Mouse (Mus musculus) megakaryocyte-erythroid progenitor cell, adult 5-6 weeks (primary cell): ENCODE measurements at regions not wholly inside any gene's neighbourhood (a gene's known extent, or its start where the extent isn't known, plus 50 kb on each side); places are given as distances from the start of the nearest gene placed in this dataset.

Experiments used
- ATAC-seq: replicated peaks from 2 replicates; pipeline ENCODE4 v1.8.0; 2016; ENCODE audit warnings: mild to moderate bottlenecking, inconsistent platforms; ENCODE audit not compliant: severe bottlenecking, poor library complexity, low FRiP score, low TSS enrichment

DNA sequence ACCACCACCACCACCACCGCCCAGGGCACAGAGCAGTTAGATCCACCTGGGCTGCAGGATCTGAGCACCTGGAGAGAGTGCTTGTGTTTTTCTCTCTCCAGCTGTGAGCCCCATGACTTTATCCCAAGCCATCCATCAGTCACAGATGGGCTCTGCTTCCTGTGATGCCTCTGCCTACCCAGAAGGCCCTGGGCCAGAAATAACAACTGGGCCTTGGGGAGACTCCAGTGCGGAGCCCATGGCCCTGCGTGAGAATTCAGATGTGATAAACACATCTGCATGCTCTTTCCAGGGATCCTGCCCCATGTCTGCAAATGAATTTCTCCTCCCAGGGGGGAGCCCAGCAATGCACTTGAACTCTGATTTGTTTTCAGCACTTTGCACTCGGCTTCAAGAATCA is 235.6 kb downstream of the Tshz3 start:
- ATAC-seq = no peak

- no peak for ATAC-seq
These were observed 237.1 kb downstream of the Tshz3 start for GRCm38 (mm10) chr7:36934792-36935555.

- ATAC-seq = no peak
These were observed 242.7 kb downstream of the Tshz3 start for GRCm38 (mm10) chr7:36940611-36941010.

DNA sequence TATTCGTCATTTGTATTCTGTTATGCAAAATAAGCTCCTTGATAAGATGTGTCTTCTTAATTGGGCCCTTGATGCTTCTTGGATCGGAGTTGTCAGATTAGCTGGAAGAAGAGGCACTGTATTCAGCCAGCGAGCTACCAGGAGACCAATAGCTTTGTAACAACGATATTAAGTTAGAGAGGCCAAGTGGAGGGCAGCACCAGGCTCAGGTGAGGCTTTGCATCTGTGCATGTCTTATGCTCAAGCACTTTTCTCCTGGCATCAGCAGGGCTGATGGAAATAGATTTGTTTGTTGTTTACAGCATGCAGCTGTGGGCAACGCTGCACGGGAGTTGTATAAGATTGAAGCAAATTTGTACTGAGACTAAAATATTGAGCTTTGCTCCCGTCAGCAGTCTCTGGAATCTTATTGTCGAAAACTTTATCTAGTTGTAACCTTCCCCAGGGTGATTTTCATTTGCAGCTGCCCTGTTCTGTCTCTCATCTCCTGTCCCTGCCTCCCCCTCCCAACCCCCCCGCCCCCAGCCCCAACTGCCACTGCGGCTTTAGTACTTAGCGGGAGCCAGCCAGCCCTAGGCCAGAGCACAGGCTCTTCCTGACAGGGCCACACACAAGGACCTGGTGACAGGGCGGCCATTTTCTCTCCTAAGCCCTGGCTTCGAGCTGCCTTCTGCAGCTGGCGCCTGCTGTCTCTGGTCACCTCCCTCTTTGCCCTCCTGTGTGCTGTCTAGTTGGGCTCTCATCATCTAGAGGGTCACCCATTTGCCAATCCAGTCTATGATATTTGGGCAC is 247.3 kb downstream of the Tshz3 start:
- no peak for ATAC-seq

DNA sequence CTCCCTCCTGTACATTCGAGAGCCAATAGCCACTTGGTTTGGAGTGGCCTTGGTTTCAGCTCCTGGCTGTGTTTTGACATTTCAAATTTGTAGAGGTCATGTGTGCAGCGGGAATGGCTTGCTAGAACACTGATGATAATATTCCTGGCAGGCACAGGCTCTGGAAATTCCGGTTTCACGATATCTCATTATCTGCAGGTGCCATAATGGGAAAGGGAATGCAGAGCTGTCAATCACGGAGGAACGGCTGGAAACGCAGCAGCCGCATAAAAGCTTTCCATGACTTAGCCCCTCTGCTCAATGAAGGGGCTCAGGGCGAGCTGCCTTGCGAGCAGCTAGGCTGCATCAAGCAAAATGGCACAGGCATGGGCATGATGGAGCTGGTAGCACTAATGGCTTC is 251.6 kb downstream of the Tshz3 start:
- no peak for ATAC-seq

DNA sequence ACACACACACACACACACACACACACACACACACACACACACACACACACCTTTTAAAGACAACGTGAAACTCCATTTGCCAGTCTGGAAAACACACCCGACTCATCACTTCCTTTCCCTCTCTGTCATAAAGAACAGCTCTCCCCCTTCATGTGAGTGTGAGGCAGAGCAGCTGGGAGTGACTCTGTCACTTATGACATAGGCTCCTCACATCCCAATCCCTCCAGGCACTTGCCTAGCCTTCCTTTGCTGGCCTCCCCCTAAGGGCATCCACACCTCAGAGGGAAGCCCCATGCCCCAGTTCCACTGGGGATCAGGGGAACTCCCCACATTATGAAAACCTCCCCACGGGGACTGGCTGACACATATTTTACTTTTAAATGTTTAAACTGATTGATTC is 257.5 kb downstream of the Tshz3 start:
- ATAC-seq = no peak

- no peak for ATAC-seq
These were observed 260.3 kb downstream of the Tshz3 start for GRCm38 (mm10) chr7:36958255-36958654.

GRCm38 (mm10) chr7:36971772-36972171 is 273.9 kb downstream of the Tshz3 start:
- ATAC-seq = no peak

DNA sequence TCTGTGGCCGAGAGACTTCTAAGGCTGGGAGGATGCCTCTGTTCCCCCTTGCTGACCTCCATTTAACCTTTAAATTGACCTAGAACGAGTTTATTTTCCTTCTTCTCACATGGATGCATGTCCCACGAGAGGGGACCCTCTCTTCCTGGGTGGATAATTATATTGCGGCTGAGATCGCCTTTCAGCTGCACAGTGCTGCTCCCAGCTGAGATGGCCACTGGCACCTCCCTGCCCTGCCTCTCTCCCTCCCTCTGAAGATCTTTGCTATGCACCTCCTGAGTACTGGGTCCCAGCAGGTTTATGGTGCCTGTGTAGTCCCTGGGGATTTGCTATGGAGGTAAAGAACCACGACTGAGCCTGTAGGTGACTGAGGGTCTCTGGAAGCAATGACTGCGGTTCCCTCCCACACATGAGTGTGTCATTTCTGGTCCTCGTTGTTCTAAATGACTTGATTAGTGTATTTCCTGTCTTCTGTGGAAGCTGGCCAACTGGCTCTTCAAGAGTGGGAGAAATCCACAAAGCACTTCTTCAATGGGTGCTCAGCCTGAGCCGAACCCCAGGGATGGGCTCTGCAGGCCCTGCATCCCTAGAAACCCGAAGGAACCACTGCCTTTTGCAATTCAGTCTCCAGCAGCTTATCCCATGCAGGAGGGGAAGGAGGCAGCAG is 275.9 kb downstream of the Tshz3 start:
- no peak for ATAC-seq

GRCm38 (mm10) chr7:36974573-36974972 is 276.7 kb downstream of the Tshz3 start:
- ATAC-seq = no peak

GRCm38 (mm10) chr7:36975475-36975874 is 277.6 kb downstream of the Tshz3 start:
- no peak for ATAC-seq

GRCm38 (mm10) chr7:36977819-36978218 is 279.9 kb downstream of the Tshz3 start:
- ATAC-seq = no peak

- ATAC-seq = no peak
These were observed 291.5 kb downstream of the Tshz3 start for GRCm38 (mm10) chr7:36989380-36989779.

DNA sequence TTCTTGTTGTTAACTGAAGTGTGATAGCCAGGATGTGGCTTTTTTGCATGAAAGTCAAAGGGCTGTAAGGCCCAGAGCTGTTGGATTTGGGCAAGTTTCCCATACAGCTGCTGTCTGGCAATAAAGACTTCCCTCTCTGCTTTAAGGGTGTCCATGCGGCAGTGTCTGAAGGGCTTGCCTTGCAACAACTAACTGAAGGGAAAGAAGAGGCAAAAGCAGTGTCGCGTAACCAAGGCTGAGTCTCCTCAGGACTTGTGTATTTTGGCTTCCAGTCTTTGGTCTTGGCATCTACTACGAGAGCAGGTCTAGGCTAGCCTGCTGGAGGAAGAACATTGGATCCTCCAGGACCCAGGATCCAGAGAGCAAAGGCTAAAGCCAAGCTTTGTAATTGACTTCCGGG is 306.7 kb downstream of the Tshz3 start:
- no peak for ATAC-seq

DNA sequence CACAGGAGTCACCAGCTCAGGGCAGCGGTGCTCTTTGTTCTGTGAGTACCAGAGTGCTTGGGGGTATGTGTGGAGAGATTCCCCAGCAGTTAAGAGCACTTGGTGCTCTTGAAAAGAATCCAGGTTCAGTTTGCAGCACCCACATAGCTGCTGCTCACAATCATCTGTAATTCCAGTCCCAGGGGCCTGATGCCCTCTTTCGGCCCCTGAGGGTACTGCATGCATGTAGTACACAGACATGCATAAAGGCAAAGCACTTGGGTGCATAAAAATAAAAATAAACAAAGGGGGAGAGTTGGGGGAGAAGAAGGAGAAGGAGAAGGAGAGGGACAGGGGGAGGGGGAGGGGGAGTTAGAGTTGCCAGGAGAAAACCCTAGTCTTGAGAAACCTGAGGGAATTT is 307.8 kb downstream of the Tshz3 start:
- no peak for ATAC-seq

DNA sequence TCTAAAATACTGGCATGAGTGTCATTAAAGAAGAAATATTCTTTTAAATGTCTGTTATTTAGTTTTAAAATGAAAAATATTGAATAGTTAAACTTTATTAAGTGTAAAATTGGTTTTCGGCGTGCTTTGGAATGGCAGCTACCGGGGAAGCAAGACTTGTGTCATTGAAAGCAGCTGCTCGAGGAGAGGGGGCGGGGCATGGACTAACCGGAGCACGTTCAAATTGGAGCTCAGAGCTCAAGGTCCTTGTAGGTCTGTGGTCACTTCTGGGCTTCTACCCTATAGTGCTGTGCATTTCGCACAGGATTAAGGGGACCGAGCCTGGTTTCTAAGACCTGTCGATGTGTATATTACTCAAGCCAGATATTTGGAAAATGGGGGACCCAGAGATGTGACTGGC is 309.0 kb downstream of the Tshz3 start:
- no peak for ATAC-seq

GRCm38 (mm10) chr7:37011180-37011754 is 313.3 kb downstream of the Tshz3 start:
- no peak for ATAC-seq

DNA sequence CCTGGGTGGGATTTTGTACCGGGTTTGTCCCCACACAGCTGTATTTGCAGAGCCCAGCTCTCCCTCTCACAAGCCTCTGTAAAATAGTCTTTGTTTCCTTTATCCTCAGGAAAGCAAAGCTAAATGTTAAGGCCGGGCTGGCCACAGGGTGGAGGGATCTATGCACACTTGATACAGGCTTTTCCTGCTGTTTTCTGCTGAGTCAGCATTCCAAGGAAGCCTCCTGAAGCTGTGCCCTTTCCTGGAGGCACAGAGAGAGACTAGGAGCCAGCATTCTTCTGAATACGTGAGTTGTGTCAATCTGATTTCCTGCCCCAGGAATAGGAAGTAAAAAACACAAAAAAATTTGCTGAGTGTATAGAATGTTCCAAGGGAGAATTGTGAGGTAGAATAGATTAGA is 322.2 kb downstream of the Tshz3 start:
- ATAC-seq = no peak

DNA sequence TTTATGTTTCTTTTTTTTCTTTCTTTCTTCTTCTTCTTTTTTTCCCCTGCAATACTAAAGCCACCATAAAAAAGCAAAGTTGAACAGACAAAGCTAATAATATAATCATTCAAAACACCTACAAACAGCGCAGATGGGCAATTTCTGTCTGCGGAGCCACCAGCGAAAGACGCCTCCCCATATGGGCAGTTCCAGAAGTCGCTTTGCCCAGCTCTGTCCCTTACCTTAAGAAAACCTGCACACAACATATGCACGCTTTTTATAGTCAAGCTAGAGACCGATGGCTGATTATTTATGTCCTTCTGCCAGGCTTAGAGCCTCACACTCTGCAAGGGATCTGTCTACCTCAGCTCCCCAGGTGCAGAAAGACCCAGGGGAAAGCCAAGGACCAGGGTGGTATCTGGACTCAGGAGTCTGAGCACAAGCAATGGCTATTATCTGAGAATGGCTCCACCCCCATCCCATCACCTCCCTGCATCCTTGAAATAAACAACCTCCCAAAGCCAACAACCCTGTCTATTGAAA is 326.6 kb downstream of the Tshz3 start:
- no peak for ATAC-seq
